Mouse (Mus musculus) midbrain, embryonic 12.5 days (tissue): ENCODE data around the gene Vmn2r80. TPM values are rescaled to one million over a fixed set of nuclear protein-coding genes. Genes with fewer than 3 reads are reported as not detected.
"Not testable (repeated sequence)": the region's sequence is repeated elsewhere in the genome, so short reads cannot be mapped to it uniquely, and the experiment has no call there.

ENCODE experiments used
- ATAC-seq: fragments of 200-750 bp; cut with Nextera tagmentation; 2 replicates; pipeline ENCODE4 v1.8.0; 2017; ENCODE audit warnings: low read depth, moderate TSS enrichment, moderate library complexity; ENCODE audit not compliant: low FRiP score
- H3K27ac ChIP-seq: fragments of 300-500 bp; sonication (generic); replicated peaks from 2 replicates; pipeline ENCODE4 v1.5.1; 2016; ENCODE audit warnings: mild to moderate bottlenecking
- H3K27me3 ChIP-seq: fragments of 300-500 bp; sonication (generic); 2 replicates; pipeline ENCODE4 v1.6.1; 2016; ENCODE audit warnings: mild to moderate bottlenecking
- H3K36me3 ChIP-seq: fragments of 300-500 bp; sonication (generic); 2 replicates; pipeline ENCODE4 v1.6.1; 2016
- H3K4me1 ChIP-seq: fragments of 300-500 bp; sonication (generic); 2 replicates; pipeline ENCODE4 v1.6.1; 2016
- H3K4me2 ChIP-seq: fragments of 300-500 bp; sonication (generic); replicated peaks from 2 replicates; pipeline ENCODE4 v1.6.1; 2016; ENCODE audit warnings: mild to moderate bottlenecking, moderate library complexity
- H3K4me3 ChIP-seq: fragments of 300-500 bp; sonication (generic); 2 replicates; pipeline ENCODE4 v1.5.1; 2016; ENCODE audit warnings: mild to moderate bottlenecking
- H3K9ac ChIP-seq: fragments of 300-500 bp; sonication (generic); replicated peaks from 2 replicates; pipeline ENCODE4 v1.6.1; 2016; ENCODE audit warnings: mild to moderate bottlenecking, moderate library complexity
- H3K9me3 ChIP-seq: fragments of 300-500 bp; sonication (generic); 2 replicates; pipeline ENCODE4 v1.6.1; 2016; ENCODE audit warnings: mild to moderate bottlenecking
- WGBS: fragments of 180-500 bp; shearing (Covaris S2); methylation state at CpG from one replicate; pipeline ENCODE4 v1.1.7; 2016; 5-methylcytosine and 5-hydroxymethylcytosine counted together
- polyA plus RNA-seq: library from polyadenylated mRNA; unstranded; fragments of >200 nt; fragmentation: Nextera tagmentation; extraction: Ambion mirVana; gene quantifications from 2 replicates; pipeline ENCODE4 v1.2.1, GENCODE M21; 2016

Vmn2r80 gene
- polyA plus RNA-seq: not detected in 2 replicates

GRCm38 (mm10) chr10:79148469-79148868 lies at the start of gene Vmn2r80:
TSS of gene Vmn2r80 (plus strand) at chr10:79148769.
- H3K27ac ChIP-seq, ATAC-seq, H3K9ac ChIP-seq, H3K4me1 ChIP-seq, H3K36me3 ChIP-seq, H3K4me2 ChIP-seq, H3K4me3 ChIP-seq, H3K27me3 ChIP-seq, H3K9me3 ChIP-seq: not testable (repeated sequence)
- WGBS: 84% methylated on average over 4 of the region's 4 CpGs

- WGBS: 69% methylated on average over 8 of the region's 8 CpGs
- H3K27me3 ChIP-seq: no peaks in the 10 kb centered on the region
Measured at GRCm38 (mm10) chr10:79106325-79107282, 42.0 kb upstream of the Vmn2r80 start.

GRCm38 (mm10) chr10:79107531-79107930 lies 41.0 kb upstream of the Vmn2r80 start:
- H3K36me3 ChIP-seq: no peaks in the 10 kb centered on the region
- ATAC-seq: no peak
- no peak overlapping the region for H3K4me3 ChIP-seq
- H3K4me1 ChIP-seq: no peaks in the 10 kb centered on the region
- H3K4me2 ChIP-seq: no peak overlapping the region
- H3K27me3 ChIP-seq: no peaks in the 10 kb centered on the region
- no peak overlapping the region for H3K27ac ChIP-seq
- H3K9me3 ChIP-seq: no peaks in the 10 kb centered on the region
- no peak overlapping the region for H3K9ac ChIP-seq
- 80% methylated on average over 2 of the region's 2 CpGs for WGBS

More at GRCm38 (mm10) chr10:79106325-79107282, 42.0 kb upstream of the Vmn2r80 start:
- Histone ChIP-seq H3K36me3 (no peaks in the 10 kb centered on the region), H3K4me3 (no peak overlapping the region), H3K9ac (no peak overlapping the region), H3K4me1 (no peaks in the 10 kb centered on the region), H3K4me2 (no peak overlapping the region), H3K27ac (no peak overlapping the region), H3K9me3 (no peaks in the 10 kb centered on the region)
- ATAC-seq: no peak

GRCm38 (mm10) chr10:79109156-79109555 lies 39.4 kb upstream of the Vmn2r80 start:
- no peaks in the 10 kb centered on the region for H3K4me1 ChIP-seq
- no peak overlapping the region for H3K27ac ChIP-seq
- no peaks in the 10 kb centered on the region for H3K36me3 ChIP-seq
- no peaks in the 10 kb centered on the region for H3K9me3 ChIP-seq
- H3K9ac ChIP-seq: no peak overlapping the region
- ATAC-seq: no peak
- H3K4me3 ChIP-seq: no peak overlapping the region
- no peaks in the 10 kb centered on the region for H3K27me3 ChIP-seq
- no peak overlapping the region for H3K4me2 ChIP-seq
- WGBS: 75% methylated on average over 1 of the region's 1 CpGs

GRCm38 (mm10) chr10:79110482-79110881 lies 38.1 kb upstream of the Vmn2r80 start:
- Histone ChIP-seq H3K27me3 (no peaks in the 10 kb centered on the region), H3K4me3 (no peak overlapping the region), H3K4me2 (no peak overlapping the region), H3K27ac (no peak overlapping the region), H3K9ac (no peak overlapping the region), H3K36me3 (no peaks in the 10 kb centered on the region), H3K9me3 (no peaks in the 10 kb centered on the region), H3K4me1 (no peaks in the 10 kb centered on the region)
- no peak for ATAC-seq
- WGBS: 82% methylated on average over 5 of the region's 5 CpGs

GRCm38 (mm10) chr10:79115085-79115484 lies 33.5 kb upstream of the Vmn2r80 start:
- H3K9me3 ChIP-seq: no peaks in the 10 kb centered on the region
- H3K36me3 ChIP-seq: no peaks in the 10 kb centered on the region
- WGBS: 71% methylated on average over 1 of the region's 1 CpGs
- H3K27ac ChIP-seq: no peak overlapping the region
- H3K27me3 ChIP-seq: no peaks in the 10 kb centered on the region
- H3K4me1 ChIP-seq: 0 out of 2 replicates have a peak, but pooled peaks cover 3% of the 10 kb centered on the region
- ATAC-seq: no peak
- no peak overlapping the region for H3K9ac ChIP-seq
- H3K4me3 ChIP-seq: no peak overlapping the region
- H3K4me2 ChIP-seq: no peak overlapping the region

- no peak overlapping the region for H3K27ac ChIP-seq
- H3K4me1 ChIP-seq: 0 out of 2 replicates have a peak, but pooled peaks cover 3% of the 10 kb centered on the region
- H3K27me3 ChIP-seq: no peaks in the 10 kb centered on the region
- 55% methylated on average over 4 of the region's 4 CpGs for WGBS
- no peaks in the 10 kb centered on the region for H3K9me3 ChIP-seq
- ATAC-seq: peak; percentile 76
- H3K4me3 ChIP-seq: no peak overlapping the region
- no peaks in the 10 kb centered on the region for H3K36me3 ChIP-seq
- no peak overlapping the region for H3K9ac ChIP-seq
- H3K4me2 ChIP-seq: no peak overlapping the region
Measured at GRCm38 (mm10) chr10:79116125-79116849, 32.3 kb upstream of the Vmn2r80 start.

- ATAC-seq: no peak
Measured at GRCm38 (mm10) chr10:79151602-79152001, 3.0 kb downstream of the Vmn2r80 start.

GRCm38 (mm10) chr10:79199973-79200372 lies 51.4 kb downstream of the Vmn2r80 start:
- H3K36me3 ChIP-seq, H3K27ac ChIP-seq, H3K27me3 ChIP-seq, H3K4me2 ChIP-seq, H3K9ac ChIP-seq, H3K4me3 ChIP-seq, H3K4me1 ChIP-seq, ATAC-seq, H3K9me3 ChIP-seq: not testable (repeated sequence)
- WGBS: 89% methylated on average over 1 of the region's 1 CpGs

More at GRCm38 (mm10) chr10:79151602-79152001, 3.0 kb downstream of the Vmn2r80 start:
- H3K9me3 ChIP-seq: no peaks in the 10 kb centered on the region
- no peak overlapping the region for H3K4me2 ChIP-seq
- H3K27me3 ChIP-seq: no peaks in the 10 kb centered on the region
- no peaks in the 10 kb centered on the region for H3K36me3 ChIP-seq
- H3K9ac ChIP-seq: no peak overlapping the region
- H3K27ac ChIP-seq: no peak overlapping the region
- H3K4me1 ChIP-seq: no peaks in the 10 kb centered on the region
- no peak overlapping the region for H3K4me3 ChIP-seq

GRCm38 (mm10) chr10:79220432-79220831 lies 71.9 kb downstream of the Vmn2r80 start:
- no peak overlapping the region for H3K9ac ChIP-seq
- no peak for ATAC-seq

GRCm38 (mm10) chr10:79221606-79222005 lies 73.0 kb downstream of the Vmn2r80 start:
- H3K27ac ChIP-seq: no peak overlapping the region
- no peak overlapping the region for H3K4me3 ChIP-seq
- no peak for ATAC-seq
- no peak overlapping the region for H3K9ac ChIP-seq
- no peaks in the 10 kb centered on the region for H3K9me3 ChIP-seq
- H3K27me3 ChIP-seq: no peaks in the 10 kb centered on the region
- no peaks in the 10 kb centered on the region for H3K36me3 ChIP-seq
- no peaks in the 10 kb centered on the region for H3K4me1 ChIP-seq
- no peak overlapping the region for H3K4me2 ChIP-seq

More at GRCm38 (mm10) chr10:79220432-79220831, 71.9 kb downstream of the Vmn2r80 start:
- no peak overlapping the region for H3K4me2 ChIP-seq
- no peak overlapping the region for H3K27ac ChIP-seq
- no peaks in the 10 kb centered on the region for H3K36me3 ChIP-seq
- H3K9me3 ChIP-seq: no peaks in the 10 kb centered on the region
- no peaks in the 10 kb centered on the region for H3K27me3 ChIP-seq
- no peak overlapping the region for H3K4me3 ChIP-seq
- no peaks in the 10 kb centered on the region for H3K4me1 ChIP-seq

- Histone ChIP-seq H3K9me3 (no peaks in the 10 kb centered on the region), H3K27ac (no peak overlapping the region), H3K4me2 (no peak overlapping the region), H3K36me3 (no peaks in the 10 kb centered on the region), H3K9ac (no peak overlapping the region), H3K4me3 (no peak overlapping the region), H3K27me3 (no peaks in the 10 kb centered on the region), H3K4me1 (no peaks in the 10 kb centered on the region)
- no peak for ATAC-seq
- 55% methylated on average over 7 of the region's 7 CpGs for WGBS
Measured at GRCm38 (mm10) chr10:79222214-79222613, 73.6 kb downstream of the Vmn2r80 start.
